Mouse (Mus musculus) gastrocnemius, postnatal 4 days (tissue): Measurements from ENCODE around the gene Tmem251. TPM values are rescaled to one million over a fixed set of nuclear protein-coding genes. Genes with fewer than 3 reads are reported as not detected.

ENCODE experiments used
- DNase-seq, 2 experiments: peaks; one replicate each; pipeline ENCODE4 v3.0.0; 2021 to 2022; ENCODE audit warnings: low spot score in 2 of 2, mixed read lengths in 2 of 2
- total RNA-seq, 2 experiments: library from RNA; stranded (reverse); gene quantifications; 2 replicates each; pipeline ENCODE4 v1.2.3; 2021

Tmem251 gene
- total RNA-seq, 2 experiments from 2014 or later: 2.8 to 3.6 TPM

GRCm38 (mm10) chr12:102748256-102748655 lies 4.7 kb downstream of the Tmem251 start:
- DNase-seq: no peak

- DNase-seq: no peak
Measured at GRCm38 (mm10) chr12:102756304-102756703, 12.7 kb downstream of the Tmem251 start.

- peak; percentile 75 to 92 for DNase-seq
Measured at GRCm38 (mm10) chr12:102757055-102757688, 13.6 kb downstream of the Tmem251 start.

- DNase-seq: peak; percentile 91 to 97
Measured at GRCm38 (mm10) chr12:102757689-102758402, 14.3 kb downstream of the Tmem251 start, which contains the start of the genes Gm28051, Gon7 and Ubr7. Gene Gm28051 (minus strand): TSS chr12:102757765. Gene Gon7 (minus strand): TSS chr12:102757803. Gene Ubr7 (plus strand): TSS chr12:102757967.

GRCm38 (mm10) chr12:102758403-102758756 lies 14.8 kb downstream of the Tmem251 start, which contains the start of gene Gm20604:
Gene Gm20604 (minus strand): TSS chr12:102758672.
- DNase-seq: no peak

GRCm38 (mm10) chr12:102758936-102759335 lies 15.4 kb downstream of the Tmem251 start:
- DNase-seq: no peak

GRCm38 (mm10) chr12:102761668-102762067 lies 18.1 kb downstream of the Tmem251 start:
- no peak for DNase-seq

- no peak for DNase-seq
Measured at GRCm38 (mm10) chr12:102763696-102764095, 20.1 kb downstream of the Tmem251 start.

- no peak for DNase-seq
Measured at GRCm38 (mm10) chr12:102769000-102769399, 25.4 kb downstream of the Tmem251 start.

- no peak for DNase-seq
Measured at GRCm38 (mm10) chr12:102771601-102772000, 28.0 kb downstream of the Tmem251 start.

- no peak for DNase-seq
Measured at GRCm38 (mm10) chr12:102772676-102773075, 29.1 kb downstream of the Tmem251 start.

- no peak for DNase-seq
Measured at GRCm38 (mm10) chr12:102776035-102776434, 32.5 kb downstream of the Tmem251 start.

- no peak for DNase-seq
Measured at GRCm38 (mm10) chr12:102778151-102778550, 34.6 kb downstream of the Tmem251 start.

- DNase-seq: no peak
Measured at GRCm38 (mm10) chr12:102779452-102779851, 35.9 kb downstream of the Tmem251 start.

- no peak for DNase-seq
Measured at GRCm38 (mm10) chr12:102782841-102783240, 39.3 kb downstream of the Tmem251 start.

- no peak for DNase-seq
Measured at GRCm38 (mm10) chr12:102784899-102785592, 41.5 kb downstream of the Tmem251 start.

- no peak for DNase-seq
Measured at GRCm38 (mm10) chr12:102785593-102785985, 42.0 kb downstream of the Tmem251 start.

GRCm38 (mm10) chr12:102787927-102788326 lies 44.4 kb downstream of the Tmem251 start:
- no peak for DNase-seq
